Mouse (Mus musculus) lung, embryonic 14.5 days (tissue): Measurements from ENCODE around the gene Emc4. TPM values are rescaled to one million over a fixed set of nuclear protein-coding genes. Genes with fewer than 3 reads are reported as not detected.

Experiments
- ATAC-seq: fragments of 200-750 bp; cut with Nextera tagmentation; 2 replicates; pipeline ENCODE4 v1.8.0; 2017; ENCODE audit warnings: mild to moderate bottlenecking, moderate TSS enrichment, moderate library complexity; ENCODE audit not compliant: insufficient read depth
- DNase-seq: peaks from one replicate; pipeline ENCODE4 v3.0.0-alpha.2; 2015
- H3K27ac ChIP-seq: fragments of 300-500 bp; sonication (generic); 2 replicates; pipeline ENCODE4 v1.5.1; 2014; ENCODE audit warnings: low read depth, mild to moderate bottlenecking, moderate library complexity
- H3K27me3 ChIP-seq: fragments of 300-500 bp; sonication (generic); 2 replicates; pipeline ENCODE4 v1.6.1; 2014; ENCODE audit warnings: low read length, control low read depth; ENCODE audit not compliant: insufficient read depth
- H3K36me3 ChIP-seq: fragments of 300-500 bp; sonication (generic); 2 replicates; pipeline ENCODE4 v1.6.1; 2014; ENCODE audit warnings: control low read depth; ENCODE audit not compliant: insufficient read depth
- H3K4me1 ChIP-seq: fragments of 300-500 bp; sonication (generic); 2 replicates; pipeline ENCODE4 v1.6.1; 2014; ENCODE audit warnings: antibody characterized with exemption, control low read depth; ENCODE audit not compliant: insufficient read depth
- H3K4me2 ChIP-seq: fragments of 300-500 bp; sonication (generic); 2 replicates; pipeline ENCODE4 v1.6.1; 2014; ENCODE audit warnings: mild to moderate bottlenecking
- H3K4me3 ChIP-seq: fragments of 300-500 bp; sonication (generic); 2 replicates; pipeline ENCODE4 v1.5.1; 2014; ENCODE audit warnings: low read depth, low read length
- H3K9ac ChIP-seq: fragments of 300-500 bp; sonication (generic); 2 replicates; pipeline ENCODE4 v1.6.1; 2014
- H3K9me3 ChIP-seq: fragments of 300-500 bp; sonication (generic); 2 replicates; pipeline ENCODE4 v1.6.1; 2016; ENCODE audit warnings: low read depth, low read length, control low read depth
- CTCF ChIP-seq: IDR thresholded peaks from 2 replicates; pipeline ENCODE4 v1.5.1; 2016; ENCODE audit warnings: antibody characterized with exemption, low read depth
- WGBS: fragments of 180-500 bp; shearing (Covaris S2); extraction: QIAGEN DNeasy Blood & Tissue Kit; methylation state at CpG from one replicate; pipeline ENCODE4 v1.1.7; 2014; 5-methylcytosine and 5-hydroxymethylcytosine counted together
- polyA plus RNA-seq: library from polyadenylated mRNA; unstranded; fragments of >200 nt; fragmentation: Nextera tagmentation; extraction: Ambion mirVana; gene quantifications from 2 replicates; pipeline ENCODE4 v1.2.1, GENCODE M21; 2014

The Emc4 gene
- 91.3 and 93.3 TPM in 2 replicates for polyA plus RNA-seq

DNA sequence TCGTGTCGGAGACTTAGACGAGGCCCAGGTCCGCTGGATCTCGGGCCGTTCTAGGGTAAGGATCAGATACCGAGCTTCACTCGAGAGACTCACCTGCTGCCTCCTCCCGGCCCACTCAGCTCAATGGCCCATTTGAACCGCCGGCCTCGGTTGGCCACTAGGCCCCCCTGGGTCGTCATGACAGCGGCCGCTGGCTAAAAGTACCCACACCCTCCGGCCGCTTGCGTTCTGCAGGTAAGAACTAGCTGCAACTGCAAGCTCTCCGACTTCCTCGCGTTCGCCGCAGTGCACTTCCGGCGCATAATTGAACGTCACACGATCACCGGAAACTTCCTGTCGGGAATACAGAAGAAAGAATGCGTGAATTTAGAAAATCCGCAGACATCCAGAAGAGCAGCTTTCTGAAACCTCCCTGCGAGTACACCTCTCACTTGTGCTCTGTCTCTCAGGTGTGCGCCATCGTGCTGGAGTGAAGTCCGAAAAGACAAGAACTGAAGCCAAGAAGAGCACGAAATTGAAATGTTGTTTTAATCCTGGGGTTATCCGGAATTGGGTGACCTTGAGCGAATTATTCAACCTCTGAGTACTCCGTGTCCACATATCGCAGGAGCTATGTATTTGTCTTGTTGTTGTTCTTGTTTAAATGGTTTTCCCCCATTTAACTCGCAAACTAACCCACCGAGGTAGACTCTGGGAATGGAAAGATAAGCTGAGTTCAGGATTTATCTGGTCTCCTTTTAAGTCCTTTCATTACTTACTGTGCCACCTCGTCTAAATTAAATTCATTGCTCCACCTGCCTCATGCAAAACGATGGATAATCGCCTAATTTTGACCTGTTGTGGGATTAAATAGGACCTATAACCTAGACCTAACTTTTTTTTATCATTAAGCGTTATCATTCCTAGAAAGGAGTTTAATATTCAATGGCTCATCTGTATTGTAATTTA is at the start of gene Emc4:
TSS of gene Emc4 (minus strand) at position 302 of the 948 bp plus-strand sequence.
- WGBS, result 1% methylated on average over 46 of the region's 46 CpGs

DNA sequence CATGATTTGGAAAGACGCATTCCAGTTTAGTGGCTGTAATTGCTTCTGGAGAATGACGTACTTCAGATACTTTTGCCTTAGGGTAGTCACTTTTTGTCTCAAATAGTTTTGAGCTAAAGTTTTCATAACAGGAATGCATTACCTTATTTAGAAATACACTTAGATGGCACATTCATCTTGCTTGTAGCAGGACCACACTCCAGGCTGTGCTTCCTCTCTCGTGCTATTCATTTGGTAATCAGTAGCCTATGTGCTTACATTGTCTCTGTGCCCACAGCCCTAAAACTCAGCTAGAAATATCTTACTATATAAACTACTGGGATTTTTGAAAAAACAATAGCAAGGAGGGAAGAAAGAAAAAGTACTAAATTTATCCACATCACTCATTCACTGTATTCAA is 39.2 kb upstream of the Emc4 start:
- TF ChIP-seq CTCF, result no peak
- no peaks in the 10 kb centered on the region for H3K9me3 ChIP-seq
- no peak overlapping the region for H3K27ac ChIP-seq
- no peaks in the 10 kb centered on the region for H3K4me1 ChIP-seq
- no peak for ATAC-seq
- peaks cover 48% of the 10 kb centered on the region for H3K36me3 ChIP-seq
- no peak for DNase-seq
- no peaks in the 10 kb centered on the region for H3K27me3 ChIP-seq
- no peak overlapping the region for H3K4me2 ChIP-seq
- no peak overlapping the region for H3K9ac ChIP-seq
- no peak overlapping the region for H3K4me3 ChIP-seq
- 80% methylated on average over 3 of the region's 3 CpGs for WGBS

More for the DNA sequence above, at the start of gene Emc4:
- Histone ChIP-seq H3K27me3 (no peaks in the 10 kb centered on the region), H3K4me1 (no peaks in the 10 kb centered on the region), H3K9me3 (no peaks in the 10 kb centered on the region), H3K36me3 (peaks cover 11% of the 10 kb centered on the region), H3K4me3 (peak within 1 kb of the TSS; percentile 59), H3K9ac (peak within 1 kb of the TSS; percentile 69), H3K27ac (peak within 1 kb of the TSS; percentile 72), H3K4me2 (peak within 1 kb of the TSS; percentile 79)
- DNase-seq, result peak; percentile 98
- peak; percentile 89 for ATAC-seq
- no peak for TF ChIP-seq CTCF

- H3K27ac ChIP-seq, result no peak overlapping the region
- no peak overlapping the region for H3K4me3 ChIP-seq
- no peak overlapping the region for H3K9ac ChIP-seq
- no peak for TF ChIP-seq CTCF
- DNase-seq (no peak), ATAC-seq (no peak)
- no peaks in the 10 kb centered on the region for H3K9me3 ChIP-seq
- no peaks in the 10 kb centered on the region for H3K4me1 ChIP-seq
- no peaks in the 10 kb centered on the region for H3K27me3 ChIP-seq
- no peaks in the 10 kb centered on the region for H3K36me3 ChIP-seq
- 38% methylated on average over 1 of the region's 1 CpGs for WGBS
- H3K4me2 ChIP-seq, result no peak overlapping the region
Observed at GRCm38 (mm10) chr2:112396649-112397048, 28.8 kb upstream of the Emc4 start.

DNA sequence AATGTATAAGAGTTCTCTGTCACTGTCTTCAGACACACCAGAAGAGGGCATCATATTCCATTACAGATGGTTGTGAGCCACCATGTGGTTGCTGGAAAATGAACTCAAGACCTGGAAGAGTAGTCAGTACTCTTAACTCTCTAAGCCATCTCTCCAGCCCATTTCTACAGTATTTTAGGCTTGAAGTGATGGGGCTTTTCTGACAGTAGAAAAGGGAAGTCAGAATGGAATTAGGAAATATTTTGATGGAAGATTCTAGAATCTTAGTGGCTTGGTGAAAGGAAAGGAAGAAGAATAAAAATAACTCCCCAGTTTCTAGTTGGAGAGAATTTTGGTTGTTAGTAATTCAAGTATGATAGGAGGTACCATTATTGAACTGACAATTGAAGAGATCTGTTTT is 26.1 kb upstream of the Emc4 start:
- H3K4me1 ChIP-seq, result no peaks in the 10 kb centered on the region
- no peak for DNase-seq
- H3K36me3 ChIP-seq, result no peaks in the 10 kb centered on the region
- H3K4me3 ChIP-seq, result no peak overlapping the region
- H3K9me3 ChIP-seq, result no peaks in the 10 kb centered on the region
- H3K27me3 ChIP-seq, result no peaks in the 10 kb centered on the region
- TF ChIP-seq CTCF, result no peak
- H3K9ac ChIP-seq, result no peak overlapping the region
- ATAC-seq, result no peak
- no peak overlapping the region for H3K4me2 ChIP-seq
- no peak overlapping the region for H3K27ac ChIP-seq

DNA sequence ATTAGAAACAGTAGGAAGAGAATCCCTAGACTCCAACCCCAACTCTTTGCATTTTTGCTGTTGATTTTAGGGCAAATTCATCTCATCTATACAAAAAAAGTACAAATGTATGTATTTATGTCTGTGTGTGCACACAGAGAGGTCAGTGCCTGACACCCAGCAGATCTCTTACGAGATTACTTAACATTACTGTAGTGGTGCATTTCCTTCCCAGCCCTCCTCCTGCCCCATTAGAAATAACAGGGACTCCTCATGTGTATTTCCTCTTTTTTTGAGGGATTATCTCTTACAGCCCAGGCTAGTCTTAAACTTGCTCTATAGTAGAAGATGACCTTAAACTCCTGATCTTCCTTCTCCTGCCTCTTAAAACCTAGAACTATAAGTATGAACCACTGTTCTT is 24.9 kb upstream of the Emc4 start:
- Histone ChIP-seq H3K4me3 (no peak overlapping the region), H3K36me3 (no peaks in the 10 kb centered on the region), H3K4me1 (no peaks in the 10 kb centered on the region), H3K9ac (no peak overlapping the region), H3K27ac (no peak overlapping the region), H3K4me2 (no peak overlapping the region), H3K27me3 (no peaks in the 10 kb centered on the region), H3K9me3 (no peaks in the 10 kb centered on the region)
- no peak for DNase-seq
- WGBS, result 78% methylated on average over 1 of the region's 1 CpGs
- no peak for ATAC-seq
- no peak for TF ChIP-seq CTCF

- Histone ChIP-seq H3K27ac (no peak overlapping the region), H3K36me3 (no peaks in the 10 kb centered on the region), H3K27me3 (no peaks in the 10 kb centered on the region), H3K9me3 (no peaks in the 10 kb centered on the region), H3K4me1 (no peaks in the 10 kb centered on the region), H3K9ac (no peak overlapping the region), H3K4me3 (no peak overlapping the region), H3K4me2 (no peak overlapping the region)
- WGBS, result 77% methylated on average over 4 of the region's 4 CpGs
- no peak for TF ChIP-seq CTCF
- DNase-seq (no peak), ATAC-seq (no peak)
Observed at GRCm38 (mm10) chr2:112391346-112392000, 23.6 kb upstream of the Emc4 start.

DNA sequence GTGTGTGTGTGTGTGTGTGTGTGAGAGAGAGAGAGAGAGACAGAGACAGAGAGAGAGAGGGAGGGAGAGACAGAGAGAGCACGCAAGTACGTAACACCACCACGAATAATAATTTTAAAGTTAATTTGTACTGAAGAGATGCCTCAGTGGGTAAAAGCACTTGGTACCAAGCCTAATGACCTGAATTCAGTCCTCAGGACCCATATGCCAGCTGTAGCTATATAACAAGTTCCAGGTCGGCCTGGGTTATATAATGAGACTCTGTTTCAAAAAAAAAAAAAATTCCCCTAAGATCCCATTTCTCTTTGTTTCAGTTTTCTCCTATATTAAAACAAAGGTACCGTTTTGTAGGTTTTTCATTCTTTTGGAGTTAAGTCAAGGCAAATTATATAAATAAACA is 23.0 kb upstream of the Emc4 start:
- no peak for ATAC-seq
- no peaks in the 10 kb centered on the region for H3K27me3 ChIP-seq

More for the DNA sequence above, 23.0 kb upstream of the Emc4 start:
- Histone ChIP-seq H3K27ac (no peak overlapping the region), H3K4me1 (no peaks in the 10 kb centered on the region), H3K36me3 (no peaks in the 10 kb centered on the region), H3K4me3 (no peak overlapping the region), H3K9me3 (no peaks in the 10 kb centered on the region), H3K9ac (no peak overlapping the region), H3K4me2 (no peak overlapping the region)
- no peak for DNase-seq
- 83% methylated on average over 5 of the region's 5 CpGs for WGBS
- TF ChIP-seq CTCF, result no peak
